Mouse (Mus musculus) midbrain, embryonic 16.5 days (tissue): ENCODE measurements around the gene Mrpl10. TPM values are rescaled to one million over a fixed set of nuclear protein-coding genes. Genes with fewer than 3 reads are reported as not detected.
A peak's percentile ranks its signal among the peaks of the same experiment; 100 is the strongest.

Source experiments
- ATAC-seq: fragments of 200-750 bp; cut with Nextera tagmentation; 2 replicates; pipeline ENCODE4 v1.8.0; 2017; ENCODE audit warnings: moderate TSS enrichment
- H3K27ac ChIP-seq: fragments of 300-500 bp; sonication (generic); 2 replicates; pipeline ENCODE4 v1.5.1; 2014; ENCODE audit warnings: mild to moderate bottlenecking, low read length, mixed read lengths
- H3K27me3 ChIP-seq: fragments of 300-500 bp; sonication (generic); 2 replicates; pipeline ENCODE4 v1.6.1; 2014; ENCODE audit warnings: low read depth, low read length, mixed read lengths; ENCODE audit not compliant: control insufficient read depth, insufficient read depth
- H3K36me3 ChIP-seq: fragments of 300-500 bp; sonication (generic); 2 replicates; pipeline ENCODE4 v1.6.1; 2014; ENCODE audit warnings: mild to moderate bottlenecking, low read length, moderate library complexity, mixed read lengths; ENCODE audit not compliant: control insufficient read depth, insufficient read depth
- H3K4me1 ChIP-seq: fragments of 300-500 bp; sonication (generic); 2 replicates; pipeline ENCODE4 v1.6.1; 2014; ENCODE audit warnings: mild to moderate bottlenecking, low read length, mixed read lengths; ENCODE audit not compliant: control insufficient read depth, insufficient read depth
- H3K4me2 ChIP-seq: fragments of 300-500 bp; sonication (generic); 2 replicates; pipeline ENCODE4 v1.6.1; 2014; ENCODE audit warnings: mild to moderate bottlenecking, low read length, mixed read lengths
- H3K4me3 ChIP-seq: fragments of 300-500 bp; sonication (generic); 2 replicates; pipeline ENCODE4 v1.5.1; 2014; ENCODE audit warnings: low read depth, mild to moderate bottlenecking, low read length, moderate library complexity, mixed read lengths
- H3K9ac ChIP-seq: fragments of 300-500 bp; sonication (generic); 2 replicates; pipeline ENCODE4 v1.6.1; 2014; ENCODE audit warnings: low read depth, low read length, mixed read lengths
- H3K9me3 ChIP-seq: fragments of 300-500 bp; sonication (generic); replicated peaks from 2 replicates; pipeline ENCODE4 v1.6.1; 2014; ENCODE audit warnings: mild to moderate bottlenecking, low read length, mixed read lengths; ENCODE audit not compliant: control insufficient read depth, poor library complexity, severe bottlenecking
- WGBS: fragments of 180-500 bp; shearing (Covaris S2); extraction: QIAGEN DNeasy Blood & Tissue Kit; methylation state at CpG from one replicate; pipeline ENCODE4 v1.1.7; 2014; 5-methylcytosine and 5-hydroxymethylcytosine counted together
- polyA plus RNA-seq: library from polyadenylated mRNA; unstranded; fragments of >200 nt; fragmentation: Nextera tagmentation; extraction: Ambion mirVana; gene quantifications from 2 replicates; pipeline ENCODE4 v1.2.1, GENCODE M21; 2015

The Mrpl10 gene
- polyA plus RNA-seq, 1 experiment from 2014 or later: 58.9 TPM

- Histone ChIP-seq H3K9ac (no peak overlapping the region), H3K27me3 (no peaks in the 10 kb centered on the region), H3K9me3 (no peaks in the 10 kb centered on the region), H3K27ac (no peak overlapping the region), H3K4me1 (peaks cover 7% of the 10 kb centered on the region), H3K4me3 (no peak overlapping the region), H3K4me2 (no peak overlapping the region), H3K36me3 (no peaks in the 10 kb centered on the region)
- no peak for ATAC-seq
- 91% methylated on average over 5 of the region's 5 CpGs for WGBS
Measured at GRCm38 (mm10) chr11:97036141-97036540, 5.2 kb upstream of the Mrpl10 start.

GRCm38 (mm10) chr11:97038881-97039280 is 2.5 kb upstream of the Mrpl10 start:
- 66% methylated on average over 7 of the region's 7 CpGs for WGBS

GRCm38 (mm10) chr11:97040301-97041021 is 899 bp upstream of the Mrpl10 start:
- peak overlapping the region; percentile 65 for H3K4me3 ChIP-seq
- peak overlapping the region; percentile 66 for H3K9ac ChIP-seq
- 52% methylated on average over 12 of the region's 12 CpGs for WGBS
- ATAC-seq: no peak
- peaks cover 17% of the 10 kb centered on the region for H3K4me1 ChIP-seq
- no peaks in the 10 kb centered on the region for H3K36me3 ChIP-seq
- H3K4me2 ChIP-seq: peak overlapping the region; percentile 83
- H3K27ac ChIP-seq: no peak overlapping the region; the same call in 1 of the 2 replicates
- no peaks in the 10 kb centered on the region for H3K9me3 ChIP-seq
- H3K27me3 ChIP-seq: no peaks in the 10 kb centered on the region

More at GRCm38 (mm10) chr11:97038881-97039280, 2.5 kb upstream of the Mrpl10 start:
- Histone ChIP-seq H3K27me3 (no peaks in the 10 kb centered on the region), H3K9me3 (no peaks in the 10 kb centered on the region), H3K36me3 (no peaks in the 10 kb centered on the region), H3K4me1 (peaks cover 17% of the 10 kb centered on the region), H3K9ac (no peak overlapping the region), H3K4me3 (no peak overlapping the region), H3K27ac (no peak overlapping the region), H3K4me2 (no peak overlapping the region)
- no peak for ATAC-seq

- no peak overlapping the region for H3K4me3 ChIP-seq
- no peaks in the 10 kb centered on the region for H3K27me3 ChIP-seq
- no peak overlapping the region for H3K4me2 ChIP-seq
- WGBS: 97% methylated on average over 8 of the region's 8 CpGs
- ATAC-seq: no peak
- H3K36me3 ChIP-seq: peaks cover 2% of the 10 kb centered on the region; the same call in 1 of the 2 replicates
- H3K9ac ChIP-seq: no peak overlapping the region
- H3K4me1 ChIP-seq: peaks cover 17% of the 10 kb centered on the region
- no peaks in the 10 kb centered on the region for H3K9me3 ChIP-seq
- H3K27ac ChIP-seq: no peak overlapping the region
Measured at GRCm38 (mm10) chr11:97044902-97045301, 3.5 kb downstream of the Mrpl10 start.

- H3K9me3 ChIP-seq: no peaks in the 10 kb centered on the region
- peaks cover 2% of the 10 kb centered on the region; the same call in 1 of the 2 replicates for H3K36me3 ChIP-seq
- no peak overlapping the region for H3K27ac ChIP-seq
- ATAC-seq: no peak
- 78% methylated on average over 7 of the region's 7 CpGs for WGBS
- no peak overlapping the region for H3K4me2 ChIP-seq
- peaks cover 19% of the 10 kb centered on the region for H3K4me1 ChIP-seq
- H3K4me3 ChIP-seq: no peak overlapping the region
- H3K27me3 ChIP-seq: no peaks in the 10 kb centered on the region
- H3K9ac ChIP-seq: no peak overlapping the region
Measured at GRCm38 (mm10) chr11:97045861-97046260, 4.5 kb downstream of the Mrpl10 start.

- H3K4me3 ChIP-seq: no peak overlapping the region
- 86% methylated on average over 8 of the region's 8 CpGs for WGBS
- H3K36me3 ChIP-seq: peaks cover 2% of the 10 kb centered on the region; the same call in 1 of the 2 replicates
- H3K9ac ChIP-seq: no peak overlapping the region
- no peak overlapping the region for H3K4me2 ChIP-seq
- H3K4me1 ChIP-seq: peaks cover 20% of the 10 kb centered on the region
- ATAC-seq: no peak
- H3K27ac ChIP-seq: no peak overlapping the region
- H3K27me3 ChIP-seq: no peaks in the 10 kb centered on the region
- H3K9me3 ChIP-seq: no peaks in the 10 kb centered on the region
Measured at GRCm38 (mm10) chr11:97048090-97048650, 6.8 kb downstream of the Mrpl10 start.

GRCm38 (mm10) chr11:97049492-97050085 is 8.2 kb downstream of the Mrpl10 start:
- Histone ChIP-seq H3K4me2 (no peak overlapping the region), H3K27me3 (no peaks in the 10 kb centered on the region), H3K4me1 (peaks cover 20% of the 10 kb centered on the region), H3K9ac (no peak overlapping the region), H3K9me3 (no peaks in the 10 kb centered on the region), H3K27ac (no peak overlapping the region), H3K4me3 (no peak overlapping the region), H3K36me3 (peaks cover 6% of the 10 kb centered on the region; the same call in 1 of the 2 replicates)
- no peak for ATAC-seq
- 89% methylated on average over 6 of the region's 6 CpGs for WGBS

GRCm38 (mm10) chr11:97050216-97050943 is 9.0 kb downstream of the Mrpl10 start, which contains the start of gene Osbpl7:
Gene Osbpl7, plus strand, starts transcription at chr11:97050628.
- H3K4me2 ChIP-seq: peak within 1 kb of the TSS; percentile 85
- H3K9me3 ChIP-seq: no peaks in the 10 kb centered on the region
- WGBS: 5% methylated on average over 18 of the region's 18 CpGs
- H3K9ac ChIP-seq: peak within 1 kb of the TSS; percentile 84
- no peaks in the 10 kb centered on the region for H3K27me3 ChIP-seq
- peak; percentile 90 for ATAC-seq
- peak within 1 kb of the TSS; percentile 74 for H3K4me3 ChIP-seq
- peaks cover 13% of the 10 kb centered on the region; the same call in 1 of the 2 replicates for H3K36me3 ChIP-seq
- H3K27ac ChIP-seq: peak within 1 kb of the TSS; percentile 72
- peaks cover 20% of the 10 kb centered on the region for H3K4me1 ChIP-seq
